Mouse (Mus musculus): ENCODE measurements at regions not wholly inside any gene's neighbourhood (a gene's known extent, or its start where the extent isn't known, plus 50 kb on each side); places are given as distances from the start of the nearest gene placed in this dataset.

DNA sequence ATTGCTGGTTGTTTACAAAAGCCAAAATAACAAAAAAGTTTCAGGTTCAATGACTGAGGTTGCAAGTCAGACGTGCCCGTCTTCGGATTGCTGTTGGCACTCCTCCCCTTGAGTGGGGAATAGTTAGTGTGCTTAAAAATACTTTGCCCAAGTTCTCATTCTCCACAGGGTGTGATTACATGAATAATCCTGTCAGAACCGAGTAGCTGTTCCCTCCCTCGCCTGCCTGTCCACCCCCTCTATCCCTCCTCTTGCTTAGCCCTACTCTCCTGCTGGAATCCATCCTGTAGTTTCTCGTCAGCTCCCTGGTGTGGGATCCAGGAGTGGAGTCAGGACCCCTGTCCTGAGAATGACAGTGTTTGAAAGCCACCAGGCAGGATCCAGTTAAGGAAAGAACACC lies 518.1 kb upstream of the Gulo start:
- TF ChIP-seq POU5F1 (IDR thresholded peaks at IDR 0.05; ENCODE audit: borderline replicate concordance, low read length) (no peak), CTCF (conservative IDR thresholded peaks at IDR 0.05; ENCODE audit: low read length) (no peak), NANOG (IDR thresholded peaks at IDR 0.05; ENCODE audit: borderline replicate concordance, low read length) (no peak)

Measured in E14TG2a.4 (cell line).